Mouse (Mus musculus): ENCODE measurements at regions not wholly inside any gene's neighbourhood (a gene's known extent, or its start where the extent isn't known, plus 50 kb on each side); places are given as distances from the start of the nearest gene placed in this dataset.
"Not testable (repeated sequence)": the region's sequence is repeated elsewhere in the genome, so short reads cannot be mapped to it uniquely, and the experiment has no call there.

DNA sequence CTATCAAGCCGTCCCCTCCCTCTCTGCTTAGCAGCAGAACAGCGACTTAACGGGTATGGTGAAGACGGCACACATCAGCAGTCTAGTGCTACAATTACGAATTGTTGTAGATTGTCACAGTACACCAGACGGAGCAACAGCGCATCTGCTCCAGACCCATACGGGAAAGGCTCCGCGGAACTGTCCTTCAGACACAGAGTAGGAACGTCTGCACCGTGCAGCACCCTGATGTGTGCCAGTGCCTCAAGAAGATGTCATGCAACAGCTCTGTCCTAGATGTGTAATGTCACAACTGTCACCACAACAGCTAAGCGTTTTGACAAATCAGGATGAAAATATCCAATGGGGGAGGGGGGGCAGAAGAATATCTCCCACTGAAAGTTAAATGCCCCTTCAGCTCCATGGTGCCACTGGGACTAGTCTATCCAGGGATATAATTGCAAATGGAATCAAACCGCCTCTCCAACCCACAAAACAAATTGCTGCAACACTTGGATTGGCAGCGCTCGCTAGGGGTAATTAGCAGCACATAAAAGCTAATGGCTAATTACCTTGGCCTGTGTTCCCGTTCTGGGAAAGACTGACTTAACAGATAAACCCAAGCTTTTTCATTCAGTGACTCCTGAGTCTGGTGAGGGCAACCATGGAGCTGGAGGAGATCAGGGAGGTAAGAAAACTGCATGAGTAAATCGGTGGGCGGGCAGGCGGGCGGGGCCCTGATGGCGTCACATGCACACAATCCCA, 472.6 kb downstream of the Zfp704 start:
- no peak for DNase-seq (ENCODE audit: low spot score in 2 of 2)

DNA sequence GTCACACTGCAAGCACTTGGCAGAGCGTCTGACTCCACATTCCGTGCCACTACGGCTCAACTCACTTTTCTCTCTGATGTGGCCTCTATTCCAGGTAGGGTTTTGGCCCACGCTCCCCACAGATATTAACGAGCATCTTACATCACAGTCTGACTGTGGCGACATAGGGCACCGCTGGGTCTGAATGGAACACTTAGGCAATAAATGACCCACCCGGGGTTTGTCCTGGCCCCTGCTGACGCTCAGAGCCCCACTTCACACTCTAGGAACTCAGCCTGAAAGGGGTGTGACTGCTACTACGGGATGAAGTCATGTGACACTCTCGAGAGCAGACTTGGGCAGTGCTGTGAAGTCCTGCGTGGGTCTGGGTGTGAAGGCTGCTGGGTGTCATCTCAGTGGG, 475.9 kb downstream of the Zfp704 start:
- no peak for DNase-seq (ENCODE audit: low spot score in 2 of 2)

DNA sequence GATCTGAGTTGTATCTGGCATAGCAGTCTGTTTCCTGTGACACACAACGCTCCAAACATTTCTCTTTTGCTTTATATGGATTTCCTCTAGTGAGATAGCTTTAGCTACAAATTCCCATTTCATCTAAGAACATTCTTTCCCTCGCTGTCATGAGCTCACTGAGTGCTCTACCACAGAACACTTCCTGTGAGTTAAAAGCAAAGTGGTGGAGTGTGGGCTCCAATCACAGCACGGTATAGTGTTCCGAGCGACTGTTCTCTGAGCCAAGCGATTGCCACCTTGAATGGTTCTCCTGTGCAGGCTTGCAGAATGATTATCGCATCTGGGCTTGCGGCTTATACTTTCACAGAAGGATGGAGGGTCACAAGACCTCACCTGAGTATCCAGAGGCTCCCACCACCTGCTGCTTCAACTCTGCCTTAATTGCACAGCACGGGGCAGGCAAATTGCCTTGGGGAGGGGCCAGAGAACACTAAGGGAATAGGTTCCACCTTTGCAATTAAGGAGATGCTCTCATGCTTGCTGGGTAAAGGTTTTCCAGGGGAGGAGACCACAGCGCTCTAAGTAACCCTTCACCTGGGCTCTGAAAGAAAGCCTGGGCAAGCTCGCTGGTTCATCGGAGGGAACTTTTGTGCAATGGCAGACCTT, 477.7 kb downstream of the Zfp704 start:
- DNase-seq (ENCODE audit: low spot score in 2 of 2) = no peak

DNA sequence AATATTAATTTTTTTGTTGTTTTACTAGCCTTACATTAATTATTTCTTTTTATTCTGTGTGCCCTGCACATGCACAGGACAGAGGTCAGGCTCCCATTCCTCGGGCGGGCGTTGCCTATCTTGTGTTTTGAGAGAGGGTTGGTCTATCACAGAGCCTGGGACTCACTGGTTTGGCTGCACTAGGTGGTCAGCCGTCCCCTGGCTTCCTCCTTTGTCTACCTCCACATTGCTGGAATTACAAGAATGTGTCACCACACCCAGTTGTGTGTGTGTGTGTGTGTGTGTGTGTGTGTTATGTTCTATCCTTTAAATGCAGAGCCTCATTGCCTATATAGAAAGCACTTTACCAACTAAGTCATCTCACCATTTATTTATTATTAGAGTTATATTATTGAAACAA, 478.5 kb downstream of the Zfp704 start:
- DNase-seq (ENCODE audit: low spot score in 2 of 2) = no peak

DNA sequence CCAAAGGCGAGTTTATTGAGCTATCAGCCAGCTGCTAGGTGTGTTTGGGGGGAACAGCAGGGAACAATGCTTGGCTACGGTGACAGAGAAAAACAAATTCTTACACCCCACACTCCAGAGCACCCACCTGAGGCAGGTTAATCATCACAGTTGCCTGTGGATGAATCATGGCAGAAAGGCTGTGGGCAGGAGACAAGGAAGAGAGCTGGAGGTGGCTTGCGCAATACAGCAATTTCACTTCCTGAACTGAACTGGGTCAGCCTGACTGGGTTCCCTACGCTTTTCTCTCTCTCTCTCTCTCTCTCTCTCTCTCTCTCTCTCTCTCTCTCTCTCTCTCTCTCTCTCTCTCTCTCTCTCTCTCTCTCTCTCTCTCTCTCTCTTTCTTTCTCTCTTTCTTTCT, 481.5 kb downstream of the Zfp704 start:
- peak; percentile 25 to 44 for DNase-seq (ENCODE audit: low spot score in 2 of 2)

DNA sequence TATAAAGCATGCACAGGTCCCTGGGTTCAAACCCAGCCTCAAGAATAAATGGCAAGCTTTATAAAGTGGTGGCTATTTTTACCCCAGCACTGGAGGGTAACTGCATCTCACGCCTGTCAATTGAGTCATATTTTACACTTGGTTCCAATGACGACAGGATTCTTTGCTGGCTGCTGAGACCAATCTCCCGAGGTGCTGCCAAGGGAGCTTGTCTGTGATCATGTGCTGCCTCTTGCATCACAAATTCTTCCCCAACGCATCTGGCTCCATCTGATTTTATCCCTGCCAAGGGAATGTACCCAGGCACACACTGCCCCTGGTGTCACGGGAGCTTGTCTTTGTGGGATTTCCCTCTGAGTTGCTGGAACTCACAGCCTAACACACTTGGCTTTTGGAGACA, 486.8 kb downstream of the Zfp704 start:
- no peak for DNase-seq (ENCODE audit: low spot score in 2 of 2)

DNA sequence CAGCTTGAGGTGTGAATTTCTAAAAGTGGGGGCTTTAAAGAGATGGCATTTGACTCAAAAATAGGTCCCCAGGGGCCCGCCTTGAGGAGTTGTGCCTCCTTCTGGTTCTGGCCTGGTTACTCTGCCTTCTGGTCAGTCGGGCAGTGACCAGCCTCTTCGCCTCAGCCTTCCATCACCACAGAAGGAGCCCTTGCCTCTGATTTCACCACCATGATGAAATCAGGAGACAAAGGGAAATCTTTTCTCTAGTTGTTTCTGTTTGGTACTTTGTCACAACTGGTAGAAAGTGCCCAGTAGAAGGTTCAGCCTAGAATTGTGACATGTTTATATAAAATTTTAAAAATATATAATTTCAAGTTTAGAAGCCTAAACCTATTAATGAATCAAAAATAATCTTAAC, 492.0 kb downstream of the Zfp704 start:
- no peak for DNase-seq (ENCODE audit: low spot score in 2 of 2)

DNA sequence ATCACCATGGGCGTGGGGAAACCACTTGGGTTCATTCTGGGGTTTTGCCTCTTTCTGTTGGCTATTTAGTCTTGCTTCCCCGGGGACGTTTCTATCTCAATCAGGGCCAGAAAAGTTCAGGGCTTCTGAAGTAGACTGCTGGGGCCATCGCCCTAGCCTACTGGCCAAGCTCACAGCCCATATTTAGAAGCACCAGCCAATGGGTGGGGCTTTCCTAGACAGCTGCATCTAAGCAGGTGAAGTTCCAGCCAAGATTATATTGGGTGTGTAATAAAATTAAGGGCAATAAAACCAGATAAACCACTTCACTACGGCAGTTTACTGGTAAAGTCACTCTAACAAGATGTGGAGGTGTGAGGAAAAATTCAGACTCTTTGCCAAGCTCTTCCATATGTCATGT, 496.5 kb downstream of the Zfp704 start:
- DNase-seq (ENCODE audit: low spot score in 2 of 2) = no peak

DNA sequence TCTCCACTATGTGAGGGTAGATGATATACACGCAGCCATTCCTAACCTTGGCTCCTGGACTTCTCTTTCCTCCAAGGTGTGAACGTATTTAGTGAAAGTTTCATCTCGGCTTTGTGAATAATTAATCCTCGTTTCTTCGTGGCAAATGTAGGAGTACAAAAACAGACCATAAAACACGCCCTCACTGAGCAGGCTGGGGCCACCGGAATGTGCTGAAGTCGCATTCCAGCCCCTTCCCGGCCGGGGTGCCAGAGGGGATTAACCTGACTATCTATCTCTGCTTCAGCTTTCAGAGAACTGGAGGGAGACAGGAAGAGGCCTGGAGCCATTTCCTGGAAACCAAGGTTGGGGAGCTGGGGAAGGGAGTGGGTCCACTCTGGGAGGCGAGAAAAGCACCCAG, 499.1 kb downstream of the Zfp704 start:
- no peak for DNase-seq (ENCODE audit: low spot score in 2 of 2)

DNA sequence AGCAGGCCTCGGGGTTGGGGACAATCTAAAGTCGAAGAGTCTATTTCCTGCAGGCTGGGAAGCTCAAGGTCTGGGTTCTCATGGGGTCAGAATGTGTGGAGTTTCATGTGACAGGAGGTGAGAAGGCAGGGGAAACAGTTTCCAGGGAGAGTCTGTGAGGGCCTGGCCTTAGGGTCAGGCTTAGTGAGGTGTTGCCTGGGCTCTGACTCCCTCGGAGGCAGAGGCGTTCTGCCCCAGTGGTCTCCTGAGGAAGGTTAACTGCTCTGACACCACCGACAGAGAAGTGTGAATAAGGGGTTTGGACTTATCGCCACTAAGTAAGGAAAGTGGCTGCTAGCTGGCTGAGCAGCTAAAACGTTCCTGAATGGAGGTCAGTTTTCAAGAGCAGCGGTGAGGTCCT, 499.9 kb downstream of the Zfp704 start:
- DNase-seq (ENCODE audit: low spot score in 2 of 2) = no peak

DNA sequence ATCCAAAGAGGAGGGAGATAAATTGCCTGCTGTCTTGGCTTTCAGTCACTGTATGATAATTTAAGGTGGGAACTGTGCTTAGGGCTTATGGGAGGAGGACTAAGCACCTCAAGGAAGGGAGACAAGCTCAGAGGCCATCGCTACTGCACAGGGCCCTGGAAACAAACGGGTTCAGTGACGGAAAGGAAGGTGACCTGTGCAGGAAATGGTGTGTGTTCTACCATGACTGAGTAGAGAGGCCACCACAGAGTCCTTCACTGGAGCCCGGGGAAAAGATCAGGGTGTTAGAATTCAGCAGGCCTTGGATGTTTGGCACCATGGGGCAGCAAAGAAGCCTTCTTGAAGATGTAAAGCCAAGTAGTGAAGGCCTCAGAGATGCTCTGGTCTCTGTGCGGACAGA, 500.4 kb downstream of the Zfp704 start:
- no peak for DNase-seq (ENCODE audit: low spot score in 2 of 2)

DNA sequence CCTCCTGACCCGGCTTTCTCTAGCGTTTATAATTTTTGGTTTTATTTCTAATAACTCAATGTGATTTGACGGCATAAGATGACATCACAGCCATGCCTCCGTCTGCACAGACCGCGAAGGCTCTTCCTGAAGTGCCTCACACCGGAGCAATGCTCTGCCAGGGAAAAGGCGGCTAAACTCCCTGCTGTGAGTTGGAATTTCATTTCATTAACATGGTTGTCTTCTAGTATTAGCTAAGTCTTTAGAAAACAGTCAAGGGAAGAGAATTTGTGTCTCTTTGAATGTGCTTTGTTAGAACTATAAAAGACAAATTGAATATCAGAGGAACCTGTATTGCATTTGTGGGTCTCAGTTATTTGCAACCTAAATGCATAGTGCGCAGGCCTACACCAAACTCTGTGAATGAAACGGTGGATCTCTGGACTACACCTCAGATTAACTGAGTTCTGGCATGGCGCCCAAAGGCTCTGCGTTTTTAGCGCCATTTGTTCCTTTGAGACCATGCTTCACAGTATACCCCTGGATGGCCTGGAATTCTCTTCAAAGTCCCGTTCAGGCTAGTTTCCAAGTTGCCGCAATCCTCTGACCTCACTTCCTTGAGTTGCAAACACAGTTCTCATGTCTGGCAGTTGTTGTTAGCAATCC, 502.0 kb downstream of the Zfp704 start:
- DNase-seq (ENCODE audit: low spot score in 2 of 2) = no peak

DNA sequence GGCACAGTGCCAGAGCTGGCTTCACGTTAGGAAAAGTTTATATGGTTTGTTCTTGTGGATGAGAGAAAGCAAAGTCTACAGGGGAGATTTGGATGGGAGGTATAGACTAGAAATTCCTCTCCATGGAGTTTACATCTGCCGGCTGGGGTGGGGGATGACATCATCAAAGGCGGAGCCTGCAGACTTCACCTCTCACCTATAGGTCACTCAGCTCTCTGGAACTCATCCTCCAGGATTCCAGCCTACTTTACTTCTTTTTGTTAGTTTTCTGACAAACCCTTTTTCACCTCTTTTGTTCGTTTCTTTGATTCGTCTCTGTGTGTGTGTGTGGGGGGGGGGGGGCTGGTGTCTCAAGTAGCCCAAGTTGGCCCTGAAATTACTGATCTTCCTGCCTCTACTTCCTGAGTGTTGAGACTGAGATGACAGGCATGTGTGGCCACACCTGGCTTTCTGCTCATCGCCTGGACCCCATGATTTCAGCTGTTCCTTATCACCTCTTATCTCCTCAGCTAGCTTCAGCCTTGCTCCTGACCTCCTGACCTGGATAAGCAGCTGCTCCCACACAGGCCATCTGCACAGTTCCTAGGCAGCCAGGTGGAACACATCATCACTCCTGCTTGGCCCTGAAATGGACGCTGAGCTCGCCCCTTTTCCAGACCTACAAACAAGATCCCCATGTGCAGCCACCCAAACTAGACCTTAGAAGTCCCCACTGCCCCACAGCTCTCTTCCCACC, 504.5 kb downstream of the Zfp704 start:
- DNase-seq (ENCODE audit: low spot score in 2 of 2) = no peak

DNA sequence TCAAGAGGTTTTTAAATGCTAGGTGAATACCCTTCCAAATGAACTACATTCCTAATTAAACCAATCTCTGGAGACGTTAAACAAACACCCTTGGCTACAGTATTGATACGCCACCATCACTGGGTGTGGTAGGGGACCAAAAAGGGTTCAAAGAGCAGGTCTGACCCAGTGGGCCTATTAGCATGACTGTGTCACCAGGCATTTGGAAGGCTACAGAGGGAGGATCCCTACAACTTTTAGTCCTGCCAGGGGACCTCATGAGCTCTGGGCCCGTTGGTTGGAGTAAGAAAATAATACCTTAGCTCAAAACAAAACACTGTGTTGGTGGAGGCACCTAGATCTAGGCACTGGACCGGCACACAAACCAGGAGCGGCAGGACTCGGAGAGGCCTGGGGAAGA, 506.4 kb downstream of the Zfp704 start:
- DNase-seq (ENCODE audit: low spot score in 2 of 2) = no peak

DNA sequence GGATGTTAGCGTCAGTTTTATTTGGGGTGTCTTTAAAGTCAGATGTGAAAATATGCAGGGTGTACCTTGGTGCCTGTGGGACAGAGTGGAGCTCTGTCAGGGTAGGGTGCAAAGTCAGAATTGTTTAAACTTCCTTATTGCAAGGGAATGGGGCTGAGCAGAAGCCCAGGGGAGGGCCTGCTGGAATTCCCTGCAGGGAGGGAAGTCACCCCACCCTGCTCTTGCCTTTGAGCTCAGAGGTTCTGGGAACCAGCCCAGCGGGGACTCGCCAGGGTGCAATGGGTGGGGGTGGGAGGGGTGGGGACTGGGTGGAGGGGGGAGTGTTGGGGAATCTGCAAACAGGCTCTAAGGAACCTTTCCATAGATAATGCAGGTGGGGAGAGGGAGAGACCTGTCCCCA, 508.6 kb downstream of the Zfp704 start:
- no peak for DNase-seq (ENCODE audit: low spot score in 2 of 2)

DNA sequence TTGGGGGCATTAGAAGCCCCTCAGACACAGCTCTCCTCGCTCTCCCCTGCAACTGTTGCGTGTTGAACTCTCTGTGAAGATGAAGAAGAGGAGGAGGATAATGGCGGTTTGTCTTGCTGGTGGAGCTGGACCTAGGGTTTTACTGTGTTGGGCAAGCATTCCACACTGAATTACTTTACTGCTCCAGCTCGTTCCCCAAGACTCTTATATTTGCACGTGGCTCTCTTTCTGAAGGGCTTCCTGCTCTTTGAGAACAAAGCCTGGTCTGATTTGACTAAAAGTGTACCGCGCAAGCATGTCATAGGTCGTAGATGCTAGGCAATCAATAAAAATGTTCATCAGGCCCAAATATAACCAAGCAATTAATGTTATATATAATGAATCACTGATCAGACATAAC, 509.1 kb downstream of the Zfp704 start:
- DNase-seq (ENCODE audit: low spot score in 2 of 2) = no peak

DNA sequence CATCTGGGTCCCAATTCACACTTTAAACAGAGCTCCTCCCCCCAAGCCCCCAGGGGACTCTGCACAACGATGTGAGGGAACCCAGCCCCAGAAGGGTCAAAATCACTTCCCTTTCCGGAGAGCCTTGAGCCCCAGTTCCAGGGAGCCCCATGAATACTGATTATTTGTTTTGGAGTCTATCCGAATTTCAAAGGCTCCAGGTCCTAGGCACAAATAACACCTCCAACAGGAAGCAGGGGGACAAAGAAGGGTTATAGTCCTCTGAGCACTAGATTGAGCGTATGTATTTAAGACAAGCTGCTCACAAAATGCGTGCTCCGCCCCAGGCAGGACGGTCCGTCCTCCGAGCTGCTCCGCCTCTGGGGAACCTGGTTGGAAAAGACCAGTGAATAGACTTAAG, 511.4 kb downstream of the Zfp704 start:
- no peak for DNase-seq (ENCODE audit: low spot score in 2 of 2)

DNA sequence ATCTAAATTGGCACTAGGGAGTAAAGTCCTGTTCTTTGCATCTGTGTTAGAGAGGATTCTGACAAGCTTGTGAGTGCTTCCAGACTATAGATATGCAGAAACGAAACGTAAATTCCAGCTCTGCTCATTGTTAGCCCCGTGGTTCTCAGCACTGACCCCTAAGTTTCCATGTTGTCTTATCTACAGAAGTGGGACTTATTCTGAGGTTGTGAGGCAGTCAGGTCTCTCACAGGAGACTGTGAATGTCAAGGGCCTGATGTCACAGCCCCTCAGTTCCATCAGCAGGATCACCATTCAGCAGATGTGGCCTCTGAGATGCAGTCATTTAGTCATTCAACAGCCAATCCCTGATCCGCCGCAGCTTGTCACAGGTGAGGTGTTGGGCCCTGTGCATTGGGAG, 525.8 kb downstream of the Zfp704 start:
- DNase-seq (ENCODE audit: low spot score in 2 of 2) = no peak

DNA sequence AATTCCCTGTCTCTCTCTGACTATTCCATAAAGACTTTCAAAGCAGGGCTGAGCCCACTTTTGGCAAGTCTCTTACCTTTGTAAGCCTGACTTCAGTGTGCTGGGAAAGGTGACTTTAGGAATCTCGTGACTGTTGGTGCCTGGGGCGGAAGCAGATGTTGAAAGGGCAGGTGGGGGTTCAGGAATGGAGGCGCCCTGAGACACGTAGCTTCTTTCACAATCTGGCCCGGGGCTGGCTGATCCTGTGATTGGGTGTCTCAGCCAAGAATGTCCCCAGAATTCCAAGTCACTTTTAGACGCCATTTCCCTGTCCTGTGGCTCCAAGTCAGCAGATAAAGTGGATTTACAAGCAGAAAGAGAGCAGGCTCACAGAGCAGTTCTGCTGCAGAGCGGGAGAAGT, 527.8 kb downstream of the Zfp704 start:
- no peak for DNase-seq (ENCODE audit: low spot score in 2 of 2)

DNA sequence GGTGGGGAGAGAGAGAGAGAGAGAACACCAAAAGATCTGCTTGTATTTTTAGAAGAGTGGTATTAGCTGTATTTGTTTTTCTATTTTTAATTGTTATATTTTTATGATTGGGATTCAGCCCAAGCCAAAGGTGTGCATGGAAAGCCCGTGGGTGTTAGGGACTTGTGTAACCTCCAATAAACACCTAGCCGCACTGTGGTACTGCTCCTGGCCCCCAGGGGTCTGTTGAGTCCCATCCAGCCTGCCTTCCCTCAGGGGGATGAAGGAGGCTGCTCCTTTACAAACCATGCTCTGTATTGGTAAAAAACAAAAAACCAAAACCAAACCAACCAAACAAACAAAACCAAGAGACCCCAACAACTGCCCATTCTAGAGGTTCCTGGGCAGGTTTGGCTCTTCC, 531.7 kb downstream of the Zfp704 start:
- DNase-seq (ENCODE audit: low spot score in 2 of 2) = no peak

DNA sequence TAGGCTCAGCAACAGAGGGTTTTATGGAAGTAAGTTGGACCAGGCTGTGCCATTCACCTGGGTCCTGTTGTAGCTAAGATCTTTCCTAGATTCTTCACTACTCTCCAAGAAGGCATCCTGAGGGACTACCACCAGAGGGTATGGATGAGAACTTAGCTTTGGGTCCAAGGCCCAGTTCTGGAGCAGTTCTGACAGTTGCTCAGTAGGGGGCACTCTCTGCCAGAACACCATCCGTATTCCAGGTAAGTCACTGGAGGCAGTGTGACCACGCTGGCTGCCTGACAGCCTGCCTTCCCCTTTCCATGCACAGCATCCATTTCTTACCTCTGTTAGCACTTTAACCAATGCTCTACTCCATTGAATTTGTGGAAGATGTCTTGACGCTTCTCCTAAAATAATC, 533.2 kb downstream of the Zfp704 start:
- peak; percentile 61 to 66 for DNase-seq (ENCODE audit: low spot score in 2 of 2)

DNA sequence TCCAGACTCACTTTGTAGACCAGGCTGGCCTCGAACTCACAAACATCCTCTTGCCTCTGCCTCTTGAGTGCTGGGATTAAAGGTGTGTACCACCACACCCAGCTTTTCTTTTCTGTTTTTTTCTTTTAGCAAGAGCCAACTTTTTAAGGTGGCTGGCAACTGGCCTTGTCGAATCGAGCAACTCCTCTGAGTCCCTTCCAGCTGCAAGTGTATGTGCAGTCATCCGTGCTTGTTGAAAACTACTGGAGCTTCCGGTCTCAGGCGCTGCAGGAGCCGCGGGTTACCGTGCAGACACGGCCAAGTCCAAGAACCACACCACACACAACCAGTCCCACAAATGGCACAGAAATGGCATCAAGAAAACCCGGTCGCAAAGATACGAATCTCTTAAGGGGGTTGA, 537.4 kb downstream of the Zfp704 start:
- not testable (repeated sequence) for DNase-seq (ENCODE audit: low spot score in 2 of 2)

Measured in left cerebral cortex, adult 18-20 months (tissue).